Mouse (Mus musculus) E14TG2a.4 (cell line): ENCODE results near the gene Elp5.

ENCODE experiments used
- H3K27me3 ChIP-seq: 2 replicates; pipeline ENCODE4 v1.6.1; 2014; ENCODE audit warnings: low read length, control low read depth; ENCODE audit not compliant: insufficient read depth
- H3K36me3 ChIP-seq: 2 replicates; pipeline ENCODE4 v1.6.1; 2014; ENCODE audit warnings: low read length, control low read depth; ENCODE audit not compliant: insufficient read depth
- H3K4me1 ChIP-seq: replicated peaks from 2 replicates; pipeline ENCODE4 v1.6.1; 2014; ENCODE audit warnings: low read depth, low read length, control low read depth
- H3K4me3 ChIP-seq: replicated peaks from 2 replicates; pipeline ENCODE4 v1.5.1; 2014; ENCODE audit warnings: mild to moderate bottlenecking, low read length
- H3K9me3 ChIP-seq: 2 replicates; pipeline ENCODE4 v1.6.1; 2014; ENCODE audit warnings: low read length, control low read depth
- CTCF ChIP-seq: conservative IDR thresholded peaks from 2 replicates; pipeline ENCODE4 v1.5.1; 2014; ENCODE audit warnings: low read length
- NANOG ChIP-seq: IDR thresholded peaks from 2 replicates; pipeline ENCODE4 v1.6.1; 2014; ENCODE audit warnings: borderline replicate concordance, low read length, mixed read lengths
- POU5F1 ChIP-seq: IDR thresholded peaks from 2 replicates; pipeline ENCODE4 v1.6.1; 2014; ENCODE audit warnings: low read length, borderline replicate concordance

The Elp5 gene

DNA sequence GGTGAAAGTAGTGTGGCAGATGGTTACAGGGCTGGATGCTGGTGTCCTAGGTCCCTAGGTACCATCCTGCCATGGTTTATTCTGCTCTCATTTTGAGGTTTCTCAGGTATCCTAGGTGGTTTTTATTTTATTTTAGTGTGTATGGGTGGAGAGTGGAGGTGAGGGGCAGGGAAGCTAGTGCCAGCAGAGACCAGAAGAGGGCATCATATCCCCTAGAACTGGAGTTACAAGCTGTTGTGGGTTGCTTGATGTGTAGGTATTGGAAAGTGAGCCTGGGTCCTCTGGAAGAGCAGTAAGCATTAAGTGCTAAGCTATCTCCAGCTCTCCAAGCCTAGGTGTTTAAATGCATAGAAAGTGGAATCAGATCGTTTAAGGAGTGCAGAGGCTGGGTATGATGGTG lies 30.0 kb downstream of the Elp5 start:
- TF ChIP-seq POU5F1 (no peak), CTCF (peak; percentile 10; the same call in 1 of the 2 replicates)
- peaks cover 14% of the 10 kb centered on the region for H3K4me1 ChIP-seq
- H3K9me3 ChIP-seq: no peaks in the 10 kb centered on the region
- H3K36me3 ChIP-seq: no peaks in the 10 kb centered on the region
- peaks cover 21% of the 10 kb centered on the region for H3K27me3 ChIP-seq
- H3K4me3 ChIP-seq: no peak overlapping the region

DNA sequence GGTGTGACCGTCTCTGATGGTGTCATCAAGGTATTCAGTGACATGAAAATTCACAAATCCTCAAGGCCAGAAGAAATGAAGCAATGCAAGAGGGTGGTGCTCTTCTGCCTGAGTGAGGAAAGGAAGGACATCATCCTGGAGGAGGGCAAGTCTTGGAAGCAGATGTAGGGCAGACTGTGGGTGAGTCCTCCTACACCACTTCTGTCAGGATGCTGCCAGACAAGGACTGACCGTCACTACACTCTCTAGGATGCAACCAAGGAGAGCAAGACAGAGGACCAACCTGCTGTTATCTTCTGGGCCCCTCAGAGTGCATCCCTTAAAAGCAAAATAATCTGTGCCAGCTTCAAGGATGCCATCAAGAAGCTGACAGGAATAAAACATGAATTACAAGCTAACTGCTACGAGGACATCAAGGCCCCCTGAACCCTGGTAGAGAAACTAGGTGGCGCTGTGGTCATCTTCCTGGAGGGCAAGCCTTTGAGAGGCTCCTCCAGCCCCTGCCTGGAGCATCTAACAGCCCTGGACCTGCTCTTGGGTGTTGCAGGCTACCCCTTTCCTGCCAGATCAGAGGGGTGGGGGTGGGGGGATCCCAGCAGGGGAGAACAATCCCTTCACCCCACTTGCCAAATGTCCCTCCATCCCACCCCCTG lies 31.4 kb downstream of the Elp5 start:
- H3K9me3 ChIP-seq: no peaks in the 10 kb centered on the region
- peaks cover 32% of the 10 kb centered on the region for H3K27me3 ChIP-seq
- H3K4me3 ChIP-seq: no peak overlapping the region
- TF ChIP-seq CTCF: peak; percentile 38
- TF ChIP-seq NANOG: no peak
- no peaks in the 10 kb centered on the region for H3K36me3 ChIP-seq
- peaks cover 27% of the 10 kb centered on the region for H3K4me1 ChIP-seq

DNA sequence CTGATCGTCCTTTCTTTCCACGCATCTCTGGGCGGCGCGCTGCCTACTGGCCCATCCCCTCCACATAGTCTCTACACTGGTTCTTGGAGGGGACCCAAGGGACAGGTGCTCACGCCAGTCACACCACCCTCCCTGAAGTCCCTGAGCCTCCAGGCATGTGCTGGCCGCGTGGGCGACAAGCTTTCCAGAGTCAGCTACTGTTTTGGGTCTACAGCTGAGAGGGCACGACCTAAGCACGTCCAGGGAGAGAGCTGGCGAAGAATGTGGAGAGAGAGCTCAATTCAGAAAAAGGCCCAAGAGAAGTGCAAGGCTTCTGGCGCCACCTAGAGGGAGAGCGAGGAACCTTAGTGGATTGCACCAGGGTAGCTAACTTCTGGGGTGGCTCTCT lies 33.6 kb downstream of the Elp5 start:
- peak overlapping the region; percentile 82 for H3K4me3 ChIP-seq
- peaks cover 47% of the 10 kb centered on the region for H3K27me3 ChIP-seq
- H3K36me3 ChIP-seq: peaks cover 11% of the 10 kb centered on the region
- H3K9me3 ChIP-seq: no peaks in the 10 kb centered on the region
- TF ChIP-seq NANOG (no peak), CTCF (peak; percentile 91), POU5F1 (no peak)
- peaks cover 49% of the 10 kb centered on the region for H3K4me1 ChIP-seq

DNA sequence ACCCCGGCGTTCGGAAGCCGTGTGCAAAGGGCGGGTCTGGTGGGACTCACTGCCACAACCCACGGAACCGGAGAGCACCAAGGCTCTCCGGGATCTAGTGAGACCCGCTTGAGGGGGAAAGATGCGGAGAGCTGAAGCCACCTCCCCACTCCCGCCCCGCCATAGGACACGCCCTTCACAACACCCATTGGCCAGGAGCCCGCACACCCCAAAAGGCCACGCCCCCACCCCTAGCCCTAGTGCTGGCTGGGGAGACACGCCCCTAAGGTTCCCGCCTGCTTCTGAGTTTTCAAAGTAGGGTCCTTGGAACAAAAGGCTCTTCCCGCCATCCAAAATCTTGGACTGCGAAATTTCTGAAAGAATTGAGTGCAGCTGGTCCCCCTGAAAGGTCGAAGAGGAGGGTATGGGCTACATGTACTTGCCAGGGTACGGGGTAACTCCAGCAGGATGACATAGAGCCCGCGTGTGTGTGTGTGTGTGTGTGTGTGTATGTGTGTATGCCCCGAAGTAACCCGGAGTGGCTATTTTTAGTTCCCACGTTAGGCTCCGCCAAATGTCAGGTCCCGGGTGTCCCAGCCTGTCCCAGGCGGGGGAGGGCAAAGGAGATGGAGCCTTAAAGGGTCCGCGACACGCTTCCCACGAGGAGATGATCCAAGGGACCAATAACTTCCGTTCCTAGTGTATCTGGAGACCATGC lies 34.1 kb downstream of the Elp5 start, which contains the start of gene Slc2a4:
TSS of gene Slc2a4 (minus strand) at position 123 of the 697 bp plus-strand sequence.
- H3K36me3 ChIP-seq: peaks cover 11% of the 10 kb centered on the region
- H3K4me3 ChIP-seq: peak within 1 kb of the TSS; percentile 82
- H3K9me3 ChIP-seq: no peaks in the 10 kb centered on the region
- H3K27me3 ChIP-seq: peaks cover 47% of the 10 kb centered on the region
- TF ChIP-seq CTCF: no peak
- no peak for TF ChIP-seq POU5F1
- no peak for TF ChIP-seq NANOG
- H3K4me1 ChIP-seq: peaks cover 53% of the 10 kb centered on the region

DNA sequence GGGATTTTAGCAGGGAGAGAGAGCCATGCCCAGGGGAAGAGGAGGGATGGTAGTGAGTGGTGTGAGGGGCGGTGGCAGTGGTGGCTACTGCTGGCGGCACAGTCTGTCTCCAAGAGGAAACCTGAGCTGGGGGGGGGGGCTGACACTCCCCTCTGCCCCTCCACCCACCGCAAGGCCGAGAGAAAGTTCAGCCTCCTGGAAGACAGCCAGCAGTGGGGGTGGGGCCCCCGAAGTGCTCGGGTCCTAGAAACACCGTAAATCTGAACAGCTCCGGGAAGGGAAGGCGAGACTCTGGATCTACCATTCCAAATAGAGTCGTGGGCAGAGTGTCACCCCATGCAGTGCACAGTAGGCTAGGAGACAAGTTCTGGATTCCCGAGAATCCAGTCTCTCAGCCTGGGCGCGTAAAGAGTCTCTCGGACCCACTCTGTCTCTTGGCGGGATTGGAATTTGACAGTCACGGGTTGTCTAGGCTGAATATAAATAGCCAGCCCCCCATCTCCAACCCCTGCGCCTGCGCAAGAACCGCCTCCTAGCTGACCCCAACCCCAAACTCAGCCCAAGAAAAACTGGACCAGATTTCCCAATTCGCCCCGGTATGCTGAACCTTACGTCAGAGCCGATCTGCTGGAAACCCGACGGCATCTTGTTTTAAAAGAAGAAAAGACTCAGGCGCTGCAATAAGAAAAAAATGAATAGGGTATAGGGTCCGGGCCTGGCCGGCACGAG lies 34.8 kb downstream of the Elp5 start:
- Histone ChIP-seq H3K27me3 (peaks cover 52% of the 10 kb centered on the region), H3K4me3 (peak overlapping the region; percentile 82), H3K36me3 (peaks cover 11% of the 10 kb centered on the region), H3K9me3 (no peaks in the 10 kb centered on the region), H3K4me1 (peaks cover 60% of the 10 kb centered on the region)
- no peak for TF ChIP-seq NANOG
- no peak for TF ChIP-seq CTCF
- no peak for TF ChIP-seq POU5F1

DNA sequence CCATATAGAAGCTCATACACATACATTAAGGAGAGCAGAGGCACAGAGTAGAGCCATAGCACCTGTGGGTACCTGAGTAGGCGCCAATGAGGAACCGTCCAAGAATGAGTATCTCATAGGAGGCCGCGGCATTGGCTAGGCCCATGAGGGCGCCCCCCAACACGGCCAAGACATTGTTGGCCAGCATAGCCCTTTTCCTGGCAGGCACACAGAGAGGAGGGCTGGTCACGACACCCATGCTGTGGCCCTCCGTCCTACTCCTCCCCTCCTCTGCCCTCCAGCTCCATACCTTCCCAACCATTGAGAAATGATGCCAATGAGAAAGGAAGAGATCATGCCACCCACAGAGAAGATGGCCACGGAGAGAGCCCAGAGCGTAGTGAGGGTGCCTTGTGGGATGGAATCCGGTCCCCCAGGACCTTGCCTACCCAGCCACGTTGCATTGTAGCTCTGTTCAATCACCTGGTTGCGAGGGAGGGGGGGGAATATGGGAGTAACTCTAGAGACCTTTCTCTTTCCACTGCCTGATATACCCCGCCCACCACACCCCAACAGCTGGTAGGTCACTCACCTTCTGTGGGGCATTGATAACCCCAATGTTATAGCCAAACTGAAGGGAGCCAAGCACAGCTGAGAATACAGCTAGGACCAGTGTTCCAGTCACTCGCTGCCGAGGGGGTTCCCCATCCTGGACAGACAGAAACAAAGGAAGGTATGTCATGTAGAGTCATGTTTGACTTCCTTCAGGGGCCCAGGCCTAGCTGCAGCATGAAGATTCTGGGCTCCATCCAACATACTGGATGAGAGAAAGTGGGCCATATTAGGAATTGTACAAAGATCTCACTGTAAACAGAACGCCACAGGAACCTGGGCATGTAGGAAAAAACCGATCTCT lies 36.1 kb downstream of the Elp5 start:
- H3K36me3 ChIP-seq: peaks cover 11% of the 10 kb centered on the region
- peaks cover 62% of the 10 kb centered on the region for H3K4me1 ChIP-seq
- TF ChIP-seq POU5F1 (no peak), NANOG (no peak), CTCF (no peak)
- 0 out of 2 replicates have a peak overlapping the region, but pooled peaks have one; percentile 20 for H3K4me3 ChIP-seq
- H3K27me3 ChIP-seq: peaks cover 48% of the 10 kb centered on the region
- H3K9me3 ChIP-seq: no peaks in the 10 kb centered on the region

DNA sequence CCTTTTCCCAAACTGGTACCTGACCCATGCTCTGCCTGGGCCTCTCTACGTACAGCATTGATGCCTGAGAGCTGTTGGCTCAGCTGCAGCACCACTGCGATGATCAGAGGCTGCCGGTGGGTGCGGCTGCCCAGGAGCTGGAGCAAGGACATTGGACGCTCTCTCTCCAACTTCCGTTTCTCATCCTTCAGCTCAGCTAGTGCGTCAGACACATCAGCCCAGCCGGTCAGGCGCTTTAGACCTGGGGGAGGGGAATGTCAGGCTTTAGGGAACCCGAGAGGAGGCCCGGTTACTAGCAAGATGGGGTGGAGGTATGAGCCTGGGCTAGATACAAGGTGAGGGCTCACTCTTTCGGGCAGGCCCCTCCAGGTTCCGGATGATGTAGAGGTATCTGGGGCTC lies 37.1 kb downstream of the Elp5 start:
- no peak for TF ChIP-seq NANOG
- TF ChIP-seq CTCF: no peak
- no peak for TF ChIP-seq POU5F1
- peaks cover 18% of the 10 kb centered on the region for H3K36me3 ChIP-seq
- H3K9me3 ChIP-seq: no peaks in the 10 kb centered on the region
- peaks cover 71% of the 10 kb centered on the region for H3K4me1 ChIP-seq
- H3K4me3 ChIP-seq: no peak overlapping the region
- H3K27me3 ChIP-seq: peaks cover 55% of the 10 kb centered on the region

DNA sequence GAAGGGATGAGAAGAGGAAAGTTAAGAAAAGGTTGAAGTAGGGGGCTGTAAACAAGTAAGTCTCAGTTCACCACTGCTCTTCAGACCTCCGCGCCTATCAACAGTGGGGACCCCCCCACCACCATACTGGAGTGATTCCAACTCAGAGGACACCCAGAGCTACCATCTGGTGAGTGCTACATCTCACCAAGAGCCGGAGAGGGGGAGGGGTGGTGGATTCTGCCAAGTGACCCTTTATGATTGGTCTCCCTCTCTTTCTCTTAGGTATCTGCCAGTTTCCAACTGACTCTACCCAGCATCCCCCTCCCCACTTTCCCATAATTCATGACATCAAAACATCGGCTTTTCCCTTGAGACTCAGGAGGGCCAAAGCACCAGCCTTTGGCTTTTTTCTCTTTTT lies 41.4 kb downstream of the Elp5 start:
- Histone ChIP-seq H3K4me1 (peaks cover 83% of the 10 kb centered on the region), H3K9me3 (no peaks in the 10 kb centered on the region), H3K36me3 (peaks cover 18% of the 10 kb centered on the region), H3K27me3 (peaks cover 68% of the 10 kb centered on the region), H3K4me3 (no peak overlapping the region)
- TF ChIP-seq POU5F1: no peak
- no peak for TF ChIP-seq NANOG
- TF ChIP-seq CTCF: no peak
